Mouse (Mus musculus) retina, postnatal 1 day (tissue): ENCODE results near the gene Gabrr3.
A peak's percentile ranks its signal among the peaks of the same experiment; 100 is the strongest.
"Not testable (repeated sequence)": the region's sequence is repeated elsewhere in the genome, so short reads cannot be mapped to it uniquely, and the experiment has no call there.

Source experiments
- DNase-seq: peaks from one replicate; pipeline ENCODE4 v3.0.0-alpha.2; 2012

The Gabrr3 gene

DNA sequence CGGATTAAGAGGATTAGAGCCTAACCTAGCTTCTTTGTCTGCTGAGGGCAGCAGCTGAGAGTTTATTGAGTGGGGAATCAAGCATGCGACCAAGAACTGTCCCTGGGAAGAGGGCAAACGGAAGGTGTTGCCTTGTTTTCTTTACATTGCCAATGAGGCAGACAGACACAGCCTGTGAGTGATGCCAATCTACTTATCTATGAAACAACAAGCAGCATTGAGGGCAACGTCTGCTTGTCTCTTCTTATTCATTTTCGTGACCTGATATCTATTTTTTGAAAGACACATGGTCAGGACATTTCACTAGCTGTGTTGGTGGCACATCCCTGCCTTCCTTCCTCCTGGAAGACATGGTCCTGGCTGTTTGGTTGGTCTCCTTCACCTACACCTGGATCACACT lies at the start of gene Gabrr3:
Gene Gabrr3, plus strand, starts transcription at position 301 of the 400 bp plus-strand sequence.
- DNase-seq = peak; percentile 66

DNA sequence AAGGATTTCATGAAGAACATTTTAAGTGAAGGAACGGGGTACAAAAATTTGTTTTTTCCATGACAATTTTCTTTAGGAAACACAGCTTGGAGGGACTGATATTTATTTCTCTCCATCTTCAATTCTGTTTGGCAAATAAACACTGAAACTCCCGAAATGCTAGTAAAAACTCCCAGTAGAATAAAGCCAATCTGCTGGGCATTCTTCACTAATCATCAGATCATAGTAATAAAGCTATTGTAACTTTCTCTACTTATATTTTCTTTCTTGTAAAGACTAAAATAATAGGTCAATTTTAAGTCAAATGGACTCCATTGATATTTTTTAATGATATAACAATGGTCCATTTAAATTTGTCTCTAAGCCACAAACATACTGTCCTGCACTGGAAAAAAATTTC lies 43.2 kb upstream of the Gabrr3 start, which contains the start of gene Olfr209:
Gene Olfr209, minus strand, starts transcription at position 101 of the 400 bp plus-strand sequence.
- no peak for DNase-seq

DNA sequence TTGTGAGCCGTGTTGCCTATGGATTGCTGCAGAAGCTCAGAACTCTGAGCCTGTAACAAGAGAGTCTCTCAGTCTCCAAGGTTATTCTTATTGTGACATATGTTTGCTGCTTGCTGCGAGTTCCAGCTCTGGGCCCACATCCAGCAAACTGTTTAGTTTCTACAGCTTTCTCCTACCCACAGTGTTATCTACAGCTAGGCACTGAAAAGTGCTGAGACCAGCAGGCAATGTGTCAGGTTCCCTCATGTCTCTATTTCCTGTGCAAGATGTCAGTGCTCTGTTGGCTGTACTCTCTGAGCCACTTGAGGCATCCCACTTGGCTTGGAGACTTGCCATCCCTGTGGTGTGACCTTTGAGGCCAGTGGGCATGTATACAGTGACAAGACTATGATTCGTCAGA lies 13.8 kb upstream of the Gabrr3 start:
- DNase-seq = no peak

DNA sequence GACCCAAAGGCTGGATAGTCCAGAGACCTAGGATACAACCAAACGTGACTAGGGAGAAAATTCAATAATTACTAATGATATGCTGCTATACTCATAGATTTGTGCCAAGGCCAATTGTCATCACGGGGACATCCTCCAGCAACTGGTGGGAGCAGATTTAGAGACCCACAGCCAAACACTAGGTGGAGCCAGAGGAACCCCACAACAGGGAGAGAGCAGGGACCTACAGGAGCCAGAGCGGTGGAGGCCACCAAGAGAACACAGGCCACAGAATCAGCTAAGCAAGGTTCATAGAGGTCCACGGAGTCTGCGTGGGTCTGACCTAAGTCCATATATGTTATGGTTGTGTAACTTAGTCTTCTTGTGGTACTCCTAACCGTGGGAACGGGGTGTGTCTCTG lies 6.0 kb upstream of the Gabrr3 start:
- DNase-seq = peak; percentile 24

DNA sequence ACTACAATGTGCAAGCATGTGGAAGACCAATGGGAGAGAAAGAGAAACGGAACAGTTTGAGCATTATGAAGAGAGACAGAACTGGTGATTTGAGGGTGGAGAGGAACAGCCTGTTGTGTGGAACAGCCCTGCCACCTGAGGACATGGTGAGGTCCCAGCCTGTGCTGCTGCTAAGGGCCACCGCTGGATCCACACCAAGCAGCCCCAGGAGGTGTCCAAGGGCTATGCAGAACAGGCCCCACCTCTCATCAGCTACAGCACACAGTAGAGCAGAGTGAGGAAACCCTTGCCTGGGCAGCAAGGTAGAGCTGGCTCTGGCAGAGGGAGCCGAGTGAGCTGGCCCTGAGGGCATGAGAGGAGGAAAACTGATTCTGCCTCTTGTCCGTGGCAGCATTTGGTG lies 5.1 kb upstream of the Gabrr3 start:
- no peak for DNase-seq

DNA sequence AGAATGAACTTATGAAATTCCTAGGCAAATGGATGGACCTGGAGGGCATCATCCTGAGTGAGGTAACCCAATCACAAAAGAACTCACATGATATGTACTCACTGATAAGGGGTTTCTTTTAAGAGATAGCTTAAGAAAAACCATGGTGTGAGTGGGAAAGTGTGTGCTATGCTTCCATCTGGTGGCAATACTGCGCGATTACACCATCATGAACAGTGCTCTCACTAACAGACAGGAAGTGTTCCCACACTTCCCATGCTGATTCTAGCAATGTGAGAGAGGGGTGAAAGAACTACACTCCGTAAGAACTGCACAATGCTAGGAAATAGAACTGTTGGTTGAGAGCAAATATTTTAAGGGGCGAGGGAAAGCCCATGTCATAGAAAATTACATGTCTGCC lies 3.4 kb upstream of the Gabrr3 start:
- peak; percentile 67 for DNase-seq

DNA sequence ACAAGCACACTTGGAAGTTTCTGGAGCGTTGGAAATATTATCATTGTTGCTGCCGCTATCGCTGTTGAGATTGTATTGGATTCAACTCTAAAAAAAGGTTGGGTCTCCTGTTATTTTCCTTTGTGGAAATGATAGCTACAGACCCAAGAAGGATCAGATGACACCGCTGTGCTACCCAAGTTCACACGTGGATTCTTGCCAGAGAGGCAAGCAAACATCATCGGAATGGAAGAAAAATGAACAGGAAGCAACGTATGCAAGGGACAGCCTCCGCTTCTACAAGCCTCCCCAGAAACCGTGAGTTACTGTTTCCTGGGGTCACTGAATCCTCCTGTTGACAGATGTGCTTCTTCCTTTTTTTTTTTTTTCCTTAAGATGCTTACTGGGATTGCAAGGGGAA lies 2.3 kb upstream of the Gabrr3 start:
- DNase-seq = no peak

DNA sequence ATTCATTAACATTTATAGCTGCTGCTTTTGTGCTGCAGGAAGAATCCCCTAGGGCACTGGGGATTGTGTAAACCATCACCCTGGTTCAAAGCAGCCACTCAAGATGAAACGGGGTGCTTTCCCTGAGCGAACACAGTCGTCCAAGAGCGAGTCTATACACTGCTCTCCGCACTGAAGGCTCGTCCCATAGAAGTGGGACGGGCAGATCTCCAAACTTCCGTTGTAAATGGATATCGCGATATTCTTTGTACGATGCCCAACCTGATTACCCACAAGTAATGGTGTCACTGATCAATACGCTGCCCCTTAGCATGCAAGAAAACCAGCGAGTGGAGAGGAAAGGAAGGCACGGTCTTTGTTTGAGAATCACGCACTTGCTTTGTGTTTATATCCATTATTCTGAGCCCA lies 2.2 kb downstream of the Gabrr3 start:
- peak; percentile 15 for DNase-seq

DNA sequence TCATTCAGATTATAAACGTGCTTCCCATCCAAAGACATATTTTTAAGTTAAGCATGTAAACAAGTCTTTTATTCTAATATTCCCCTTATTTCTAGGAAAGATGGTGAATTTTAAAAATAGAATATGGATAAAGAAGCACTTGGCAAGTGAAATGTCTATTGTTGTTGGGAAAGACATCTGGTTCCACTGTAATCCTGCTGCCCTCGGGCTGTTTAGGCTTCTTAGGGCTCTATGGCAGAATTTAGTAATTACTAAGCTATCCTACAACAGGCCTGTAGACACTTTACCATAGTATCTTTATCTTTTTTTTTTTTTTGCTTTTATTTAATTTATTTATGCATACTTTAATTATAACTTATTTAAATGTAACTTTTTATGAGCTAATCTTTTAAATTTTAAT lies 2.7 kb downstream of the Gabrr3 start:
- no peak for DNase-seq

DNA sequence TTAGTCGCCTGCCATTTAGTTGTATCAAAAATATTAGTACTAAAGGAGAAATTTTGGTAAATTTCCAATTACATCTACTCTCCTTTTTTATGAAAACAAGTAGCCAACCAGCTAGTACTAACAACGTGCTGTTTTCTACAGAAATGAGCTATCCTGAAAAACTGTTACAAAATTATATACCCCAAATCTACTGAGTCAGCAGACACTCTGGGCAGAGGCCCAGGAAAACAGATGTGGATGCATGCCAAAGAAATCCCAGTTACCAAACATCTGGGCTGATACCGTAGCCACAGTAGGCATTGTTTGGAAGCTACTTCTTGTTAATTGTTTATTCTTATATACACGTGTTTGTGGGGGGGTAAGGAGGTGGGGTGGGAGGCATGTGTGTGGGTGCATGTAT lies 6.3 kb downstream of the Gabrr3 start:
- DNase-seq = no peak

DNA sequence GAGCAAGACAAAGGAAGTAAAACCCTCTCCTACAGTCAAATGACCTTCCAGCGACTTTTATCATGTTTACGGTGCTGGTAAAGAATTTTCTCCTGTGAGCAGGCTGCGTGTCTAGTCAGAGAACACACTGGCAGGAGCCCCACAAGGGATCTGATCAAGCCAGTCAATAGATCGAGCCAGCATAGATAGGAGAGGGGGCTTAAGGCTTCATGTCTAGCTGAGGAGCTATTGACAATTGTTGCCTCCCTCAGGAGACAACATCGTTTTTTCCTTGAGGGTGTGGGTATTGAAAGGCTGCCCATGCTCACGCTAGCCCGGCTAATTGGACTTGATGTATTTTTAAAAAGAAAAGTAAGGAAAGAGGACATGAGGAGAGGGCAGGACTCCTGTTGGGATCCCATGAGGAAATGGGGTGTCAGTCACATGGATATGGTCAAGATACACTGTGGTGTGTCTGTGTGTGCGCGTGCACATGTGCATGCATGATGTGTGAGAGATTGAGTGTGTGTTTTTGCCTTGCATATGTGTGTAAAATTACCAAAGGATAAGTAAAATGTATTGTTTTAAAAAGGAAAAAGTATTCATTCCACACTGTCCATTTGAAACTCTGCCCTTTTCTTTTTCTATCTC lies 13.2 kb downstream of the Gabrr3 start:
- DNase-seq = no peak

DNA sequence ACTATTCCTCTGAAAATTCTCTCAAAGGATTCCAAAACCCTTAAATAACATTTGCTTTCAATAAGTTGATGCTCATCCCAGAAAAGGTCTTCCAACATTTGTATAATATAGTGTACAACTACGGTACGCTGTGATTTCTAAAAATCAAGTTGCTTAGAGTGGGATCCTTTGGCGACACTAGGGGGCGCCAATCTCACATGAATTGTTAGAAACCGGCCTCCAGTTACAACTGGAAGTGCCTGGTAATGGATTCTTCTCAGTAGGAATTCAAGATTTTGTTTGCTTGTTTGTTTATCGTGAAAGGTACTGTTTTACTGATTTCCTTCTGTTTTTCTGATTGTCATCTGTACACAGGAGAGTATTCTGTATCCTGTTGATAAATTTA lies 13.7 kb downstream of the Gabrr3 start:
- peak; percentile 79 for DNase-seq

DNA sequence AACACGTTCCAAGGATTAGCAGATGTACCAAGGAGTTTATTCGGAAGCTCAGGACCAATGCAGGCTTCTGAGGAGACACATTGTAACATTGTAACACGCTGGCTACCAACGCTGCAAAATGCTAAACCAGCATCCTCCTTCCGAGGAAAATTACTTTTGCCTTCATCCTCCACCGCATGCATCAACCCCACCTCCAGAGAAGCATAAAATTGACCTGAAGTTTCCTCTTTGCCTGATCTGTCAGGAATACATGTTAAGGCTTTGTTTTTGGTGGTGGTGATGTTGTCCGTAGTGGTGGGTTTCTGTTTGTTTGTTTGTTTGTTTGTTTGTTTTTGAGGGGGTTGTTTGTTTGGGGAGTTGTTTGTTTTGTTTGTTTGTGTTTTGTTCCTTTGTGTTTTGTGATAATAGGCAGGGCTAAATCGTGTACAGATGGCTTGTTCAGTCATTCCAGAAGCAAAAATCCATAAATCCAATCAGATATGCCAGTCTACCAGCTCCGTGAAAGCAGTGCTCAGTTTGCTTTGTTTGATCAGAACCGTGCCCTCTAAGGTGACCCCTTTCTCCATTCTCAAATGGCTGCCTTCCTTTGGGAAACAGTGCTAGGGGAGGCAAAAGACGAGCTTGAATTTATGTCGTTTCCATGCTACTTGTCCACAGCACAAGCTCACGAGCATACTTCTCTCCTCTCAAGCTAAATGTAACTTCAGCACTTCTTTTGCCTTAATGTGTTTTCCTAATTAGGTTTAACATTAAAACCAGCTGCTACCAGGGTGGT lies 14.6 kb downstream of the Gabrr3 start:
- no peak for DNase-seq

DNA sequence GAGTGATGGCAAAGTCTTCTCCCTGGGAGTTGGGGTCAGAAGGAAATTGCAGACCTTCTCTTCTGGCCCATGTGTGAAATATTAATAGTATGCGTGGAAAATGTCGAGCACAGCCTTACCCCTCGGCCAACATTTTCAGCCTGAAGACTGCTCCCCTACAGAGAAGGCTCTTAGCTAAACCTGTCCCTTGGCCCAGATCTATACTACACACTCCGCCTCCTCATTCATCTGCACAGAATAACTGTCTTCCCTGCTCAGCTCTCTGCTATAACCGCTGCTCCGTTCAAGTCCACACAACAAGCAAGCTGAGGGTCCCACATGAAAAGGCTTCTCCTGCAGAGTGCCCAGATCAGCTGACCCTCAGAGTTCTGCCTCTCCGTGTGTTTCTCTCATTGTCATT lies 20.8 kb downstream of the Gabrr3 start:
- no peak for DNase-seq

DNA sequence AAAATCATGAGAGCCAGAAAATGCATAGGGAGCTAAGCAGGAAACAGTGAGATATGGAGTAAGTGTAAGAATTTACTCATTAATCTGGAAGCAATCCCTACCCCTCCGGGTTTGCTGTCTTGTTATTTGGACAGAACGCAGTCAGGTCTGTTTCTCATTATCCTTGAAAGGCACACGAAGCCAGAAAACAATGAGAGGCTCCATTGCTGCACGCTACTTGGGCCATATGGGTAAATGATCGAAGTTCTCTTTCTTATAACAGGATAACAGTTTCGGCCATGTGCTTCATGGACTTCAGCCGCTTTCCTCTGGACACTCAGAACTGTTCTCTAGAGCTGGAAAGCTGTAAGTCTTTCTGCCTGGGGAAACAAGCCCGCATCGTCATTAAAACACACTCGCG lies 26.0 kb downstream of the Gabrr3 start:
- DNase-seq = no peak

DNA sequence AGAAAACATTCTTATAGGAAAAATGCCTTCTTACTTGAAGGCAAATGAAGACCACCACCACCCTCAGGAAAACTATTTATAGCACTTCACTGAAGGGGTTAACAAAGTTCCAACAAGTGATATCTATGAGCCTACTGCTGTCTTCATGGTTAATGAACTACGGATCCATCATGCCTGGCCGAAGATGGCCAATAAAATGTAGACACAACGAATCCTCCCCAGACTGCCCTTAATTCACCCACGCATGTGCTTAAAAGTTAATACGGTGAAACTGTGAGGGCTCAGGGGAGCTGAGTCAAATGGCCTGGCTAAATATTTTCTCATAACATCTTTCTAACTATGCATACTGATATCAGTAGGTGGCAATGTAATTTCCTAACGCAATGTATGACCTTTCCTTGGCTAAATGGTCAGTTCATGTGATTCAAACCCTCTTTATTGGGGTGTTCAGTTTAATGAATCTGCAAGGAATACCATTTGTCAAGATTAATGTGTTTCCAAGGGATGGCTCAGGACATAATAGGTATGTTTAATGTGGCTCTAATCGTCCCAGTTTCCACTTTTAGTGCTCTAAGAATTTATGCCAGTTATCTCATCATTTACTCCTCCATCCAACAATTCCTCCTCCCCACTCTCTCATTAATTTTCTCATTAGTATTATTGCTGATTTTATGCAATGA lies 37.9 kb downstream of the Gabrr3 start:
- DNase-seq = no peak

DNA sequence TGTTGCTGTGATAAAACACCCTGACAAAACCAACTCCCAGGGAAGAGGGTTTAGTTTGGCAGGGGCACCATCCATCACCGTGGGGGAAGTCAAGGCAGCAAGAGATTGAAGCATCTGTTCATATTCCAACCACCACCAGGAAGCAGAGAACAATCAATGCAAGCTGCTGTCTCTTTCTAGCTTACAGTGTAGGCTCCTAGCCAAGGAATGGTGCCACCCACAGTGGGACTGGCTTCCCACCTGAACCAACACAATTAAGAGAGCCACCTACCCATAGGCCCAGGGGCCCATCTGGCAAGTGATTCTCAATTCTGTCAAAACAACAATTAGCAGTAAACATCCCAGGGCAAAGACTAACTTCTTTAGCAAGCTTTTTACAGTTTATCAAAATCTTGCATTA lies 41.0 kb downstream of the Gabrr3 start:
- no peak for DNase-seq

DNA sequence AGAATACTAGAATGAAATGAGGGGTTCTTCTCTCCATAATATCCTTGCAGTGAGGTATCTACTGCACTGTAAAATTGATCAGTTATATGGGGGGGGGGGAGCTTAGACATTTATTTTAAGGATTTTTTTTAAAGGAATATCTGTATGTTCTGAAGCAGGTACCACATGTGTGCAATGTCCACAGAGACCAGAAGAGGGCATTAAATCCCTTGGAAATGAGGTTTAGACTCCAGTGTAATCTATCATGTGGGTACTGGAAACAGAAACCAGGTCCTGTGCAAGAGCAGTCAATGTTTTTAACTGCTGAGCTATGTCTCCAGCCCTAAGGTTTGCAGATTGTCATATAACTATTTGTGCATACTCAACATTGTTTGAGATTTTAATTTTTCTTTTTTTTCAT lies 42.0 kb downstream of the Gabrr3 start:
- DNase-seq = no peak

DNA sequence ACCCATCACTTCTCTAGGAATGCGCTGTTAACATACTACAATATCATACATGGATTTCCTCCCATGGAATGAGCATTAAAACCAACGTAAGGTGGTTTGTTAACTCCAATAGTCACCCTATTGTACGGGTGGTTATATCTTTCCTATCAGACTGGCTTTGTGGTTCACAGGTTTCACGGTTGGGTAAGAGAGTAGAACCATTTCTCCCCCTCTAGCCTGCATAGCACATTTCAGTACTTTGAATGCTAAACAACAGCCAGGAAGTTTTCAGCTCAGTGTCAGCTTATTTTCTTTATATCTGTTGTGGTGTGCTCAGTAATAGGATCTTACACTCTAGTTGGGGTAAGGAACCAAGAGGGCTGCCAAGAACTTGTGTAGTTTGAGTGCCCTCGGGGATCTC lies 44.7 kb downstream of the Gabrr3 start:
- DNase-seq = no peak

DNA sequence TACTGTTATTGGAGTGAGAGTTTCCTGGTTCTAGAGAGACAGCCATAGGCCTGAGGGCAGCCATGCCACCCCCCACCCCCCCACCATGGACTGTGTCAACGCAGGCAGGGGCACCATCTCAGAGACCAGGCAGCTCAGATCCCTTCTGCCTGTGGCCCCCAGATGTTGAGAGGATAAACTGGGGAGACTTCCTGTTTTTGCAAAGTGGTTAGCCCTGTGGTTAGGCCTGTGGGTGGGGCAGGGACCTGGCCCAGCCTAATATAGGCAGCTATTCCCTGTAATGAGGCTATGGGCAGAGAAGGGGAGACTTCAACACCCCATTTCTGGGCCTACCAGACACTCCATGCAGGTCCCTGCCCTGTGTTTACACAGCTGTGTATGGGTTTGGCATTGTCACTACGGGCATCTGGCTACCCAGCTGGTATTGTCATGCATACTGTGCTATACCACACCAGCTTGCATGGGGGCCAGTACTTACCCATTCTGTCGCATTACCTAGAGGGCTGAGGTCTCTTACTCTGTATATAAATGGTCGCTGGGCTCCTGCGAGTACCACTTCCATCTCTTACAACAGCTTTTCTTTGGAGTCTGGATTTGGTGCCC lies 52.2 kb downstream of the Gabrr3 start:
- not testable (repeated sequence) for DNase-seq

DNA sequence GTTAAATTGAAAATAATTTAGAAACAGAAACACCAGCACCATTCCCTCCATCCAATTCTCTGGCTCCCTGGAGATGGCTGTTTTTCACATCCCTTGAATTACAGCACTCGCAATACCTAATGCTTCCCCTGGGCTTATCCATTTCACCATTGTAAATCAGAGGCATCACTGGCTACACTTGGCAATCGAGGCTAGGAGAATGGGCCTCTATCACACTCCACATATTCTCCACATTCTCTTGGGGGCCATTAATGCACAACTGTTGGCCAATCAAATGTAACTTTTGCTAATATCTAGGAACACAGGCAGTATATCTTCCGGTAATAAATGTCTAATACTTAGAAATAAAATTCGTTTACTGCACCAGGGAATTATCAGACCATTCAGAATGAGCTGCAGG lies 56.4 kb downstream of the Gabrr3 start:
- no peak for DNase-seq

DNA sequence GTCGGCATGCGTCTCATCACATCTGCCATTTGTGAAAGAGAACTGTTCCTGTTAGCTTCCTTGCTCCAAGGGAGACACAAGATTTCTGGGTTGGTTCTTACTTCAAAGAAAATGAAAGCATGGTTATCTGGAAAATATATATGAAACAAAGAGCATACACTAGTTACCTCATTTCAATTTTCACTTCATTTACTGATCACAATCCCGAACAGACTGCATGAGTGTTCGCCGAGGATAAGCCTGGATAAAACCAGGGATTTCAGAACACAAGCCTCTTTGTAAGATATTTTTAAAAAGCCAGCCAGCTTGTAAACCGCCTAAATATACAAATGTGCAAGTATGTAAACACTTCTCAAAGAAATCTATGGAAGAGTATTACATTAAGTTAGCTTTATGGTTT lies 56.8 kb downstream of the Gabrr3 start:
- peak; percentile 6 for DNase-seq

DNA sequence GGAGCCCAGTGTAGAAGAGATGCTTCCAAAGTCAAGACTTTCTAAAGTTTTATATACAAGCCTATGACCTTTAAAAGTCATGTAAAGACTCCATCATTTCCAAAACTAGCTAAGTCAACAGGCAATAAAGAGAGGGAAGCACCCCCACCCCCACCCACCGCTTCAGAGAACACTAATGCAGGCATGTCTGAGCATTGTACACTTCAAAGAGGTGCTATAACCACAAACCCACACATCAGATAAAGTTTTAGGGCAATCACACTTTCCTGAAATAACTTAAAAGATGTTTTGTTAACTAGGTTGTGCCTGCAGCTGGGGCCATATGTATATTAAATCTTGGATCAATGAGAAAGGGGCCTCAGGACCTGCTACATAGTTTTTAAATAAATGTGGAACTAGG lies 62.7 kb downstream of the Gabrr3 start:
- no peak for DNase-seq
